Mouse (Mus musculus) intestine, postnatal 0 days (tissue): ENCODE data around the gene Ins2. TPM values are rescaled to one million over a fixed set of nuclear protein-coding genes. Genes with fewer than 3 reads are reported as not detected.

Experiments used
- ATAC-seq: fragments of 200-750 bp; cut with Nextera tagmentation; 2 replicates; pipeline ENCODE4 v1.8.0; 2017; ENCODE audit warnings: mild to moderate bottlenecking, moderate TSS enrichment, moderate library complexity
- H3K27ac ChIP-seq: fragments of 300-500 bp; sonication (generic); 2 replicates; pipeline ENCODE4 v1.5.1; 2014; ENCODE audit warnings: mild to moderate bottlenecking, low read depth, low read length, moderate library complexity
- H3K27me3 ChIP-seq: fragments of 300-500 bp; sonication (generic); replicated peaks from 2 replicates; pipeline ENCODE4 v1.6.1; 2014; ENCODE audit warnings: low read length, mixed read lengths; ENCODE audit not compliant: control insufficient read depth, insufficient read depth
- H3K36me3 ChIP-seq: fragments of 300-500 bp; sonication (generic); 2 replicates; pipeline ENCODE4 v1.6.1; 2014; ENCODE audit warnings: mild to moderate bottlenecking, moderate library complexity; ENCODE audit not compliant: control insufficient read depth, insufficient read depth
- H3K4me1 ChIP-seq: fragments of 300-500 bp; sonication (generic); replicated peaks from 2 replicates; pipeline ENCODE4 v1.6.1; 2014; ENCODE audit warnings: antibody characterized with exemption, low read length, mixed read lengths; ENCODE audit not compliant: control insufficient read depth, insufficient read depth
- H3K4me2 ChIP-seq: fragments of 300-500 bp; sonication (generic); replicated peaks from 2 replicates; pipeline ENCODE4 v1.6.1; 2014; ENCODE audit warnings: low read depth, mild to moderate bottlenecking, moderate library complexity
- H3K4me3 ChIP-seq: fragments of 300-500 bp; sonication (generic); 2 replicates; pipeline ENCODE4 v1.5.1; 2014; ENCODE audit warnings: low read depth, low read length
- H3K9ac ChIP-seq: fragments of 300-500 bp; sonication (generic); 2 replicates; pipeline ENCODE4 v1.6.1; 2014; ENCODE audit warnings: mild to moderate bottlenecking, low read depth, low read length
- H3K9me3 ChIP-seq: fragments of 300-500 bp; sonication (generic); 2 replicates; pipeline ENCODE4 v1.6.1; 2016; ENCODE audit warnings: mixed run types; ENCODE audit not compliant: control insufficient read depth
- CTCF ChIP-seq: sonication (generic); IDR thresholded peaks from 2 replicates; pipeline ENCODE4 v1.5.1; 2016; ENCODE audit warnings: low read depth, mild to moderate bottlenecking, control low read depth, antibody characterized with exemption, moderate library complexity
- WGBS: fragments of 180-500 bp; shearing (Covaris S2); extraction: QIAGEN DNeasy Blood & Tissue Kit; methylation state at CpG from one replicate; pipeline ENCODE4 v1.1.7; 2014; 5-methylcytosine and 5-hydroxymethylcytosine counted together
- polyA plus RNA-seq: library from polyadenylated mRNA; unstranded; fragments of >200 nt; fragmentation: Nextera tagmentation; extraction: Ambion mirVana; gene quantifications from 2 replicates; pipeline ENCODE4 v1.2.1, GENCODE M21; 2015

The Ins2 gene
- polyA plus RNA-seq, 1 experiment from 2014 or later = 38.6 TPM

GRCm38 (mm10) chr7:142661811-142662210, 81.4 kb downstream of the Ins2 start:
- Histone ChIP-seq H3K9ac (no peak overlapping the region), H3K4me2 (peak overlapping the region; percentile 83)

GRCm38 (mm10) chr7:142661046-142661445, 82.1 kb downstream of the Ins2 start:
- ATAC-seq = no peak
- peaks cover 86% of the 10 kb centered on the region for H3K27me3 ChIP-seq
- WGBS = 4% methylated on average over 25 of the region's 25 CpGs
- H3K9ac ChIP-seq = peak overlapping the region; percentile 60
- TF ChIP-seq CTCF = no peak
- H3K27ac ChIP-seq = peak overlapping the region; percentile 91
- peak overlapping the region; percentile 49 for H3K4me3 ChIP-seq
- no peaks in the 10 kb centered on the region for H3K9me3 ChIP-seq
- H3K4me2 ChIP-seq = peak overlapping the region; percentile 83
- 0 out of 2 replicates have a peak, but pooled peaks cover 3% of the 10 kb centered on the region for H3K4me1 ChIP-seq
- no peaks in the 10 kb centered on the region for H3K36me3 ChIP-seq

More at GRCm38 (mm10) chr7:142661811-142662210, 81.4 kb downstream of the Ins2 start:
- H3K4me3 ChIP-seq = peak overlapping the region; percentile 49
- H3K4me1 ChIP-seq = 0 out of 2 replicates have a peak, but pooled peaks cover 3% of the 10 kb centered on the region
- H3K9me3 ChIP-seq = no peaks in the 10 kb centered on the region
- peaks cover 88% of the 10 kb centered on the region for H3K27me3 ChIP-seq
- ATAC-seq = no peak
- no peak for TF ChIP-seq CTCF
- H3K36me3 ChIP-seq = no peaks in the 10 kb centered on the region
- no peak overlapping the region for H3K27ac ChIP-seq

GRCm38 (mm10) chr7:142660651-142660945, 82.6 kb downstream of the Ins2 start:
- Histone ChIP-seq H3K4me3 (peak overlapping the region; percentile 49), H3K9ac (peak overlapping the region; percentile 60), H3K4me2 (peak overlapping the region; percentile 83), H3K36me3 (no peaks in the 10 kb centered on the region), H3K4me1 (0 out of 2 replicates have a peak, but pooled peaks cover 3% of the 10 kb centered on the region), H3K27ac (peak overlapping the region; percentile 91), H3K27me3 (peaks cover 87% of the 10 kb centered on the region), H3K9me3 (no peaks in the 10 kb centered on the region)
- WGBS = 1% methylated on average over 29 of the region's 29 CpGs
- no peak for TF ChIP-seq CTCF
- peak; percentile 26; the same call in 1 of the 2 replicates for ATAC-seq

GRCm38 (mm10) chr7:142659767-142660650, 83.2 kb downstream of the Ins2 start:
- 2% methylated on average over 42 of the region's 43 CpGs for WGBS
- Histone ChIP-seq H3K9me3 (no peaks in the 10 kb centered on the region), H3K27ac (peak overlapping the region; percentile 91), H3K9ac (peak overlapping the region; percentile 60), H3K4me2 (peak overlapping the region; percentile 83), H3K4me3 (peak overlapping the region; percentile 49), H3K36me3 (no peaks in the 10 kb centered on the region), H3K4me1 (0 out of 2 replicates have a peak, but pooled peaks cover 3% of the 10 kb centered on the region), H3K27me3 (peaks cover 83% of the 10 kb centered on the region)
- ATAC-seq = peak; percentile 55
- no peak for TF ChIP-seq CTCF

- peaks cover 5% of the 10 kb centered on the region for H3K36me3 ChIP-seq
- peak; percentile 80 for ATAC-seq
- peaks cover 82% of the 10 kb centered on the region for H3K27me3 ChIP-seq
- 2% methylated on average over 43 of the region's 70 CpGs for WGBS
- H3K9me3 ChIP-seq = no peaks in the 10 kb centered on the region
- peak overlapping the region; percentile 83 for H3K4me2 ChIP-seq
- TF ChIP-seq CTCF = no peak
- peak overlapping the region; percentile 49 for H3K4me3 ChIP-seq
- H3K9ac ChIP-seq = peak overlapping the region; percentile 60
- 0 out of 2 replicates have a peak, but pooled peaks cover 3% of the 10 kb centered on the region for H3K4me1 ChIP-seq
- H3K27ac ChIP-seq = peak overlapping the region; percentile 91
These were observed 84.0 kb downstream of the Ins2 start for GRCm38 (mm10) chr7:142659181-142659681.

- peak overlapping the region; percentile 49 for H3K4me3 ChIP-seq
- H3K4me2 ChIP-seq = peak overlapping the region; percentile 83
- 1% methylated on average over 37 of the region's 40 CpGs for WGBS
- H3K9ac ChIP-seq = peak overlapping the region; percentile 54
- H3K27me3 ChIP-seq = peaks cover 80% of the 10 kb centered on the region
- peak; percentile 1; the same call in 1 of the 2 replicates for ATAC-seq
- no peaks in the 10 kb centered on the region for H3K9me3 ChIP-seq
- H3K27ac ChIP-seq = peak overlapping the region; percentile 91
- H3K36me3 ChIP-seq = peaks cover 8% of the 10 kb centered on the region
- no peak for TF ChIP-seq CTCF
- 0 out of 2 replicates have a peak, but pooled peaks cover 3% of the 10 kb centered on the region for H3K4me1 ChIP-seq
These were observed 84.5 kb downstream of the Ins2 start for GRCm38 (mm10) chr7:142658681-142659180.
